Mouse (Mus musculus): ENCODE data around the gene Hemk1.

DNA sequence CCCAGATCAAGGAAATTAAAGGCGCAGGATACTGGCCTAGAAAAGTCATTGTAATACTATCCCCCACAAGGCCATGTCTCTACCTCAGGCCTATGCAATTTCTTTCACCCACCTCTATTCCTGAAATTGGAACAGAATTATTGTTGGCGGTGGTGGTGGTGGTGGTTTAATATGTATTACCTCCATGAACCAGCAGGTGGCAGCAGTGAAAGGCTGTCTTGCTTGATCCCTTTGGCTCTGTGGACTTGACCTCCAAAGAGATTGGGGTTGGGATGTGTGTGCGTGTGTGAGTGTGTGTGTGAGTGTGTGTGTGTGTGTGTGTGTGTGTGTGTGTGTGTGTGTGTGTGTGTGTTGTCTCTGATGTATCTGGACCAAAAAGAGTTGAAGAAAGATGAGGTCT lies 28.5 kb upstream of the Hemk1 start:
- TF ChIP-seq USF1 (IDR thresholded peaks at IDR 0.05; ENCODE audit: low read depth) (no peak), CTCF (IDR thresholded peaks at IDR 0.05; ENCODE audit: control insufficient read depth, insufficient read depth, insufficient read length) (no peak)

Measured in C2C12 (cell line).